Mouse (Mus musculus) urinary bladder, postnatal 10 days (tissue): ENCODE data around the gene Upf1.

Experiments used
- DNase-seq: peaks from one replicate; pipeline ENCODE4 v3.0.0; 2022; ENCODE audit warnings: low spot score

The Upf1 gene

GRCm38 (mm10) chr8:70327512-70327911, 25.6 kb downstream of the Upf1 start:
- DNase-seq: no peak

GRCm38 (mm10) chr8:70323716-70324115, 29.4 kb downstream of the Upf1 start:
- no peak for DNase-seq

- no peak for DNase-seq
Observed at GRCm38 (mm10) chr8:70317872-70318271, 35.2 kb downstream of the Upf1 start.

GRCm38 (mm10) chr8:70316511-70317504, 36.3 kb downstream of the Upf1 start:
- no peak for DNase-seq

GRCm38 (mm10) chr8:70315624-70316510, 37.2 kb downstream of the Upf1 start, which contains the start of gene Cers1:
Cers1 (plus strand) TSS chr8:70315775.
- DNase-seq: no peak

- DNase-seq: no peak
Observed at GRCm38 (mm10) chr8:70313399-70313798, 39.7 kb downstream of the Upf1 start.

GRCm38 (mm10) chr8:70309311-70309710, 43.8 kb downstream of the Upf1 start:
- DNase-seq: no peak

- DNase-seq: no peak
Observed at GRCm38 (mm10) chr8:70302901-70303300, 50.2 kb downstream of the Upf1 start.

- peak; percentile 84 for DNase-seq
Observed at GRCm38 (mm10) chr8:70302358-70302890, 50.7 kb downstream of the Upf1 start, which contains the start of the genes Ddx49 and Cope. Ddx49 (minus strand) TSS chr8:70302489. Cope (plus strand) TSS chr8:70302518.

GRCm38 (mm10) chr8:70300881-70301280, 52.2 kb downstream of the Upf1 start:
- no peak for DNase-seq

GRCm38 (mm10) chr8:70293988-70294405, 59.1 kb downstream of the Upf1 start:
- DNase-seq: no peak

GRCm38 (mm10) chr8:70286737-70287136, 66.3 kb downstream of the Upf1 start:
- no peak for DNase-seq

- DNase-seq: no peak
Observed at GRCm38 (mm10) chr8:70285304-70285703, 67.8 kb downstream of the Upf1 start.

- DNase-seq: no peak
Observed at GRCm38 (mm10) chr8:70284421-70284820, 68.7 kb downstream of the Upf1 start.

- no peak for DNase-seq
Observed at GRCm38 (mm10) chr8:70283136-70284077, 69.7 kb downstream of the Upf1 start.

GRCm38 (mm10) chr8:70282603-70283135, 70.4 kb downstream of the Upf1 start, which contains the start of gene Homer3:
Homer3 (plus strand) TSS chr8:70282827.
- DNase-seq: peak; percentile 50
